Mouse (Mus musculus): Measurements from ENCODE around the gene Sun5.
"Not testable (repeated sequence)": the region's sequence is repeated elsewhere in the genome, so short reads cannot be mapped to it uniquely, and the experiment has no call there.

Sun5 gene

GRCm38 (mm10) chr2:153870984-153871383 lies at the start of gene Sun5:
TSS of gene Sun5 (minus strand) at chr2:153871084.
- in situ Hi-C loops (cut with MboI, MseI), result no loop called here

- in situ Hi-C loops (cut with MboI, MseI), result no loop called here
Observed at GRCm38 (mm10) chr2:153917930-153918329, 47.0 kb upstream of the Sun5 start, which contains the start of gene Bpifb3. TSS of gene Bpifb3 (plus strand) at chr2:153918230.

GRCm38 (mm10) chr2:153914151-153914550 lies 43.3 kb upstream of the Sun5 start:
- in situ Hi-C loops (cut with MboI, MseI), result no loop called here

- in situ Hi-C loops (cut with MboI, MseI), result no loop called here
Observed at GRCm38 (mm10) chr2:153906626-153907025, 35.7 kb upstream of the Sun5 start.

- in situ Hi-C loops (cut with MboI, MseI), result no loop called here
Observed at GRCm38 (mm10) chr2:153902726-153903125, 31.8 kb upstream of the Sun5 start.

- in situ Hi-C loops (cut with MboI, MseI), result no loop called here
Observed at GRCm38 (mm10) chr2:153900088-153900487, 29.2 kb upstream of the Sun5 start, which contains the start of gene Bpifb6. TSS of gene Bpifb6 (plus strand) at chr2:153900388.

- in situ Hi-C loops (cut with MboI, MseI), result no loop called here
Observed at GRCm38 (mm10) chr2:153899111-153899510, 28.2 kb upstream of the Sun5 start.

- in situ Hi-C loops (cut with MboI, MseI), result no loop called here
Observed at GRCm38 (mm10) chr2:153874745-153875144, 3.9 kb upstream of the Sun5 start, which contains the start of gene Bpifb2. TSS of gene Bpifb2 (plus strand) at chr2:153875045.

GRCm38 (mm10) chr2:153861960-153862359 lies 8.9 kb downstream of the Sun5 start:
- in situ Hi-C loops (cut with MboI, MseI), result no loop called here

- in situ Hi-C loops (cut with MboI, MseI), result no loop called here
Observed at GRCm38 (mm10) chr2:153860715-153861114, 10.2 kb downstream of the Sun5 start.

GRCm38 (mm10) chr2:153860315-153860714 lies 10.6 kb downstream of the Sun5 start:
- in situ Hi-C loops (cut with MboI, MseI), result no loop called here

GRCm38 (mm10) chr2:153859581-153859980 lies 11.3 kb downstream of the Sun5 start:
- in situ Hi-C loops (cut with MboI, MseI), result no loop called here

GRCm38 (mm10) chr2:153853544-153853943 lies 17.3 kb downstream of the Sun5 start:
- in situ Hi-C loops (cut with MboI, MseI), result no loop called here

- in situ Hi-C loops (cut with MboI, MseI), result no loop called here
Observed at GRCm38 (mm10) chr2:153851030-153851360, 19.9 kb downstream of the Sun5 start.

GRCm38 (mm10) chr2:153850351-153851029 lies 20.4 kb downstream of the Sun5 start:
- in situ Hi-C loops (cut with MboI, MseI), result no loop called here

- in situ Hi-C loops (cut with MboI, MseI), result no loop called here
Observed at GRCm38 (mm10) chr2:153848389-153848788, 22.5 kb downstream of the Sun5 start.

GRCm38 (mm10) chr2:153842854-153843253 lies 28.0 kb downstream of the Sun5 start:
- in situ Hi-C loops (cut with MboI, MseI), result no loop called here

GRCm38 (mm10) chr2:153833291-153833690 lies 37.6 kb downstream of the Sun5 start:
- in situ Hi-C loops (cut with MboI, MseI), result no loop called here

GRCm38 (mm10) chr2:153828704-153829103 lies 42.2 kb downstream of the Sun5 start:
- in situ Hi-C loops (cut with MboI, MseI), result no loop called here

GRCm38 (mm10) chr2:153827171-153827830 lies 43.6 kb downstream of the Sun5 start:
- in situ Hi-C loops (cut with MboI, MseI), result no loop called here

- in situ Hi-C loops (cut with MboI, MseI), result not testable (repeated sequence)
Observed at GRCm38 (mm10) chr2:153825900-153826299, 45.0 kb downstream of the Sun5 start.

GRCm38 (mm10) chr2:153824593-153824992 lies 46.3 kb downstream of the Sun5 start:
- in situ Hi-C loops (cut with MboI, MseI), result no loop called here

- in situ Hi-C loops (cut with MboI, MseI), result no loop called here
Observed at GRCm38 (mm10) chr2:153822005-153822543, 48.8 kb downstream of the Sun5 start.

Measured in T-helper 1 cell (primary cell).